Mouse (Mus musculus) fibroblast of lung, adult 2 months (primary cell): ENCODE measurements around the gene Samd7.
A peak's percentile ranks its signal among the peaks of the same experiment; 100 is the strongest.

Source experiments
- DNase-seq: peaks from one replicate; pipeline ENCODE4 v3.0.0-alpha.2; 2011; ENCODE audit warnings: low read depth

Samd7 gene

DNA sequence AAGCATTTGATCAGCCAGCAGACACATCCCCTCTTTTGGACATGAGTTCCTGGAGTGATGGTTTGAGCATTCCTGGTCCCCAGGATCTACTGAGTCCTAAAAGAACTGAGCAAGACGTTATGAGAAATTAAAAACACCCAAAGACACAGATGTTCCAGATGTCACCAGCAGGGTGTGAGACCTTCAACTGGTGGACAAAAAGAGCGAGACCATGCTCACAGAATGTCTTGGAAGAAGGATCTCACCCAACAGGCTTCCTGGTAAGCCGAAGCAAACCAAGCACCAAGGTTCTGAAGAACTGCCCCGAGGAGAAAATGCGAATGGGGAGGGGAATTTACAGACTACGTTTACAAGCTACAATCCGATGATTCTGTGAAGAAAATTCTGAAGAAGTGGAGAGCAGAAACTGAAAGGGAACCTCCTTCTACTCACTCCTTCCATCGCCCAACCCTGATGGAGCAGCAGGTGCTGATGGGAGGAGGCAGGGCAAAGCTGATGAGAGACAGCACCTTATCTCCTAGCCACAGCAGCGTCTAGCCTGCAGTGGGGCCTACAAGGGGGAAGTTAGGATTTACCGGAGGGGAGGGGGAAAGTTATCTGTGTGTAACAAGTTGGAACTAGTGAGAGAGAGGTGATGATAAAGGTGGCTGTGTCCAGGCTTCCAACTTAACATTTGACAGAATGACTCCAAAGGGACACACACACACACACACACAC lies 19.4 kb downstream of the Samd7 start:
- no peak for DNase-seq

DNA sequence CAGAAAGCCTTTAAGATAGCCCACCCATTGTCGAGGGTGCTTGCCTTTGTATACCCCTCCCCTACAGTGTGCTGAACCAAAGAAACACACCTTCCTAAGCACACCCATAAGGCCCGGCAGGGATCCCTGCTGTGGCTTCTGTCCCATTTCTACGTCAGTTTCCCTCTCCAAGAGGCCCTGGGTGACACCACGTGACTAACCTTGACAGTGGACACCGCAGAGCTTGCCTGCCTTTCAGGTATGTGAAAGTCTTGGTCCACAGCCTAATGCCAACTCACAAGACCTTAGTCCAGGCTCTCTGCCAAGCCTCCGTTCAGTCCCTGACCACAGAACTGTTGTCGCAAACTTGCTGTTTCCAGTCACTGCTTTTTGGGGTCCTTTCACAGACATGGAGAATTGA lies 20.1 kb downstream of the Samd7 start:
- DNase-seq: no peak

DNA sequence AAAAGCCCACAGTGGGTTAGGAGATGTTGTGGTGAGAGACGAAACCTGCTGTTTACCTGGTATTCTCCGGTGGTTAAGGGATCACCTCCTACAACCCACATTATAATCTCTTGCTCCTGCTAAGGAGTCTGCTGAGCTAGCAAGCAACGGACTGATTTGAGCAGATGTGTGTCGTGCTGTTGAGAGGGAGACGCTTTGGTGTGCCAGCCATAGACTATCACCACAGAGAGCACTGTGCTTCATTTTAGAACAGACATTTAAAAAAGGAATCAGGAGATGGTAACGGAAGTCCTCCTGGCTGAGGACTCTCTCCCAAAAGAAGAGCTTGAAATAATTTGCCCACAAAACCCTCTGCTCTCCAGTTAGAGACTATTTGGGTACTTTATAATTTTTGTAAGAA lies 21.2 kb downstream of the Samd7 start:
- no peak for DNase-seq

GRCm38 (mm10) chr3:30769755-30770515 lies 23.8 kb downstream of the Samd7 start:
- no peak for DNase-seq

DNA sequence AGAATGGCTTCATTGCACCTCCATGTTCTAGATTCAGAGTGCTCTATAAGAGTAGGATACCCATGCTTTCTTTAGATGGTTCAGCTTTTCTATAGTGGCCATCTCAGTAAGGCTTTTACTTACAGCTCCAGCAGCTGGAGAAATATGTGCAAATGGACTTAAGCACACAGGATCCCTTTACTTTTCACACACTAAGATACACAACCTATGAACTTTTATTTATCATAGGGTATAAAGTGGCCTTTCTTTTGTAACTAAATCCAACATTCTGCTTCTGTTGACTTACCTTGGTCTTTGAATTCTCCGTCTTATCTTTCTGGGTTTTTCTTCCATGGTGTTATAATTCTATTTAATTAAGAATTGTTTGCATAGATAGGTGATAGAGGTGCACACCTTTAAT lies 25.5 kb downstream of the Samd7 start:
- DNase-seq: no peak

- no peak for DNase-seq
These were observed 26.5 kb downstream of the Samd7 start for GRCm38 (mm10) chr3:30772631-30773030.

GRCm38 (mm10) chr3:30774677-30775076 lies 28.6 kb downstream of the Samd7 start:
- no peak for DNase-seq

- no peak for DNase-seq
These were observed 31.9 kb downstream of the Samd7 start for GRCm38 (mm10) chr3:30777984-30778383.

- no peak for DNase-seq
These were observed 42.4 kb downstream of the Samd7 start for GRCm38 (mm10) chr3:30788531-30788930.

DNA sequence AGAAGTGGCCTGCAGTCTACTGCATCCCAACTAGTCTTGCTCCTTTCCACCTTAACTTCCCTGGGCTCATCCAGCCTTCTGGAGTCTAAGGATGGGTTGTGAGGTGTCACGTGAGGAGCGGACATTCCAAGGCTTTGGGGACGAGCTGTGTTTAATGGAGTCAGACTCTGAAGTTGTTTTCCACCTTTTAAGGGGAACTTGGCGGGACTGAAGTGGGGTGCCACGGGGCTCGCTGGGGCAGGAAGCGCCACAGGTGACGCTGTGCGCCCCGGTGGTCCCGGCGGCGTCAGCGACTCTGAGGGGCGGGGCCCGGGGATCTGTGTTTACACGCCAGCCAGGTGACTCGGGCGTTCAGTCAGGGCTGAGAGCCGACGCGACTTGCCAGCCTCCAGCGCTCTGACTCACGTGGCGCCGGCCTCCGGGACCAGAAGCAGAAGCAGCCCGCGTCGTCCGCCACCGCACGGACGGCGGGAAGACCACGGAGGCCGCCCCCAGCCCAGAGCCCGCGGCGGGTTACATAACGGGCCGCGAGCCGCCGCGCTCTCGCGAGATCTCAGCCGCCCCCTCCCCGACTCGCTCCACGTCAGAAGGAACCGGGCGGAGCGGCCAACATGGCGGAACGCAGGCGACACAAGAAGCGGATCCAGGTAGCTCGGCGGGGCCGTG lies 46.8 kb downstream of the Samd7 start, which contains the start of gene Sec62:
Sec62 (plus strand) TSS at position 139 of the 666 bp plus-strand sequence.
- peak; percentile 62 for DNase-seq

DNA sequence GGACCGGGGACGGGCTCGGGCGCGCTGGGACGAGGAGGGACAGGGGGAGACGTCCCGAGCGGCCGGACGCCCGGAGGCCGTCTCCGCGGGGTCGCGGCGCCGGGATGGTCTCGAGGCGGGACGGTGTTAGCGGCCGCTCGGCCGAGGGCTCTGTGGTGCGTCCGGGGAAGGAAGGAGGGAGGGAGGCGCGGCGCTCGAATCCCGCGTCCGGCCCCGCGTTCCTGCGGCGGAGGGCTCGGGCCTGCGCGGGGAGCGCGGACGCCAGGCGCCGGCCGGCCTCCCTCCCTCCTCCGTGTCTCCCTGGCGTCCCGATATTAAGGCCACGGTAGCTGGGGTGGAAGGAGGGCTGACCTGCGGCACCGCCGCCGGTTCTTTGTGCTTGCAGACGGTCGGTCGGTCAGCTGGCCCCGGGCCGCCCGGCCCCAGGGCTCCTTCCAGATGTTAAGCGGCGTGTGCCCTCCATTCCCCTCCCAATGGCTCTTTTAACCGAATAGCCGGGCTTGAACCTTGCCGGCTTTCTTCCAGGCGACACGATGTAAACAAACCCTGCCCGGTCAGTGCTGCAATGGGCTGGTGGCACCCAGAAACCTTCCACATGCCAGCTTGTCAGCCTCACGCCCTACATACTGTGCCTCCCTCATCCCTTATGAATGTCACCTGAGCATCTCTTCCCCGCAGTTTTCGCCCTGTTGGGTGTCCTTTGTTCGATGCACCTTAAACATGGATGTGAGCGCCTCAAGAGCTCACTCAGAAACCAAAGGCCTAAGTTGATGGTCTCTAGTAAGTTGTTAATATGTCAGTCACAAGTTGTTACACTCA lies 47.5 kb downstream of the Samd7 start:
- no peak for DNase-seq

GRCm38 (mm10) chr3:30802171-30802570 lies 56.1 kb downstream of the Samd7 start:
- DNase-seq: no peak

GRCm38 (mm10) chr3:30812881-30813280 lies 66.8 kb downstream of the Samd7 start:
- DNase-seq: no peak
